Mouse (Mus musculus) adipocyte (in vitro differentiated cells): ENCODE results near the gene Olfr855.
A peak's percentile ranks its signal among the peaks of the same experiment; 100 is the strongest.

Experiments used
- DNase-seq: peaks from one replicate; pipeline ENCODE4 v3.0.0-alpha.2; 2016; ENCODE audit warnings: low spot score

The Olfr855 gene

GRCm38 (mm10) chr9:19582317-19582716, at the start of gene Olfr855:
Olfr855 (plus strand) TSS chr9:19582617.
- DNase-seq = no peak

GRCm38 (mm10) chr9:19540976-19541375, 41.4 kb upstream of the Olfr855 start, which contains the start of gene Olfr853:
Olfr853 (minus strand) TSS chr9:19541076.
- DNase-seq = no peak

GRCm38 (mm10) chr9:19567282-19567681, 15.1 kb upstream of the Olfr855 start, which contains the start of gene Olfr854:
Olfr854 (minus strand) TSS chr9:19567382.
- DNase-seq = no peak

- no peak for DNase-seq
Observed at GRCm38 (mm10) chr9:19621297-19621696, 38.9 kb downstream of the Olfr855 start.

- peak; percentile 99 for DNase-seq
Observed at GRCm38 (mm10) chr9:19621843-19622822, 39.7 kb downstream of the Olfr855 start, which contains the start of gene Zfp317. Zfp317 (plus strand) TSS chr9:19622102.

GRCm38 (mm10) chr9:19629574-19629973, 47.2 kb downstream of the Olfr855 start:
- DNase-seq = no peak
